Mouse (Mus musculus) frontal cortex, postnatal 36 days (tissue): ENCODE results near the gene Slc7a7.
"Not testable (repeated sequence)": the region's sequence is repeated elsewhere in the genome, so short reads cannot be mapped to it uniquely, and the experiment has no call there.

Experiments used
- DNase-seq, 2 experiments: peaks; one replicate each; pipeline ENCODE4 v3.0.0; 2022; ENCODE audit warnings: low spot score in 2 of 2

Gene Slc7a7

GRCm38 (mm10) chr14:54377166-54377565 is 40.4 kb downstream of the Slc7a7 start:
- no peak for DNase-seq

GRCm38 (mm10) chr14:54375916-54376315 is 41.7 kb downstream of the Slc7a7 start:
- no peak for DNase-seq

GRCm38 (mm10) chr14:54372923-54373322 is 44.7 kb downstream of the Slc7a7 start:
- no peak for DNase-seq

- no peak for DNase-seq
Observed at GRCm38 (mm10) chr14:54371460-54371859, 46.1 kb downstream of the Slc7a7 start.

- DNase-seq = no peak
Observed at GRCm38 (mm10) chr14:54370595-54370994, 47.0 kb downstream of the Slc7a7 start.

GRCm38 (mm10) chr14:54369372-54369771 is 48.2 kb downstream of the Slc7a7 start:
- DNase-seq = no peak

- peak; percentile 19 to 26 for DNase-seq
Observed at GRCm38 (mm10) chr14:54367429-54368060, 50.0 kb downstream of the Slc7a7 start.

GRCm38 (mm10) chr14:54366581-54366980 is 51.0 kb downstream of the Slc7a7 start:
- no peak for DNase-seq

GRCm38 (mm10) chr14:54365026-54365645 is 52.4 kb downstream of the Slc7a7 start:
- DNase-seq = no peak

GRCm38 (mm10) chr14:54363156-54363555 is 54.4 kb downstream of the Slc7a7 start:
- no peak for DNase-seq

- peak; percentile 97 for DNase-seq
Observed at GRCm38 (mm10) chr14:54360577-54361340, 56.8 kb downstream of the Slc7a7 start, which contains the start of gene Oxa1l. Gene Oxa1l, plus strand, starts transcription at chr14:54360834.

GRCm38 (mm10) chr14:54354406-54354805 is 63.2 kb downstream of the Slc7a7 start:
- no peak for DNase-seq

- no peak for DNase-seq
Observed at GRCm38 (mm10) chr14:54352314-54352713, 65.3 kb downstream of the Slc7a7 start.

- not testable (repeated sequence) for DNase-seq
Observed at GRCm38 (mm10) chr14:54350773-54351541, 66.6 kb downstream of the Slc7a7 start.

GRCm38 (mm10) chr14:54341807-54342206 is 75.8 kb downstream of the Slc7a7 start:
- not testable (repeated sequence) for DNase-seq

GRCm38 (mm10) chr14:54340836-54341235 is 76.7 kb downstream of the Slc7a7 start:
- DNase-seq = no peak

- no peak for DNase-seq
Observed at GRCm38 (mm10) chr14:54333452-54334189, 84.0 kb downstream of the Slc7a7 start.

- DNase-seq = no peak
Observed at GRCm38 (mm10) chr14:54332176-54333074, 85.2 kb downstream of the Slc7a7 start.

GRCm38 (mm10) chr14:54331178-54331577 is 86.4 kb downstream of the Slc7a7 start:
- DNase-seq = no peak

GRCm38 (mm10) chr14:54329201-54329600 is 88.4 kb downstream of the Slc7a7 start:
- DNase-seq = no peak
